Mouse (Mus musculus): Measurements from ENCODE around the gene Gabbr2. TPM values are rescaled to one million over a fixed set of nuclear protein-coding genes. Genes with fewer than 3 reads are reported as not detected.

Gabbr2 gene
- total RNA-seq (2021): 100 to 1,000 TPM; 242 to 264 TPM

GRCm38 (mm10) chr4:46991016-46991958, at the start of gene Gabbr2:
Gene Gabbr2 (minus strand): TSS chr4:46991873.
- DNase-seq (ENCODE audit: extremely low spot score in 1 of 2, low spot score in 2 of 2): peak; percentile 61 to 83
- intact Hi-C loops (cut with DNase I): no loop called here

- intact Hi-C loops (cut with DNase I): loop anchor here (5.0 kb wide), 1 partner anchor 427 kb away; no protein-coding TSS in a partner anchor
- DNase-seq (ENCODE audit: extremely low spot score in 1 of 2, low spot score in 2 of 2): no peak
Measured at GRCm38 (mm10) chr4:47039586-47039985, 47.9 kb upstream of the Gabbr2 start.

GRCm38 (mm10) chr4:47037321-47037657, 45.6 kb upstream of the Gabbr2 start:
- intact Hi-C loops (cut with DNase I): loop anchor here (2.0 to 5.0 kb wide), 2 partner anchors 348 to 425 kb away; no protein-coding TSS in a partner anchor
- DNase-seq (ENCODE audit: extremely low spot score in 1 of 2, low spot score in 2 of 2): peak; percentile 73 to 81

DNA sequence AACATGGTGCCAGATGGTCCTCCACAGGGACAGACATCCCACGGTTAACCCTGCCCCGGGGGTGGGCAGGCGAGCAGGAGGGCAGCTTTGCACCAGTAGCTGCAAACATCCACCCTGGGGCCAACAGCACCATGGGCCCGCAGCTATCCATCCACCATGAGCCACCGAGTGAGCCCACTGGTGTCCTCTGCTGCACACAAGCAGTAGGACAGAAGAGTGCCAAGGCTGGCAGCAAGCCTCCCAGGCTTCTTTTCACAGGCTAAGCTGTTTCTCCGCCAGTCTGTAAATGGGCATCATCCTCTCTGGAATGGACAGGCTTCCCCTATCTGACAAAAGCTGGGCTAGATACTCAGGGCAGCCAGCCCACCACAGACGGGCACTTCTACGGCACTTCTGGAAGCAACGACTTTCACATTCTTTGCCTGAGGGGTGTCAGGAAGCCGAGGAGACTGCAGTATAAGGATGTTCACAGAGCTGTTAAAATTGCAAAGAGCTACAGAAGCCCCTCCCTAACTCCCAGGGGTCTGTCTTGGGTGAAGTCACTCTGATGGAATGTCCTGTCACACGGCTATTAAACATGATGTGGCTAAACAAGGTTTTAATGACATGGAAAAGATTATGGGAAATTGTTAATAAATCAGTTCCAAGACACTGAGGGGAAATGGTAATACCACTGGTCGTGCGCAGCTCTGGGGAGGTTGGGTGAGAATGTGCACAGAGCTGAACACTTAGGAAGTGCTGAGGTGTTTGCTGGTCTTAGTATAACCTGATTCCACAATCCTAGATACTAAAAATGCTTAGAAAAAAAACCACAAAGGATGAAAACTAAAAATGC, 45.0 kb upstream of the Gabbr2 start:
- DNase-seq (ENCODE audit: extremely low spot score in 1 of 2, low spot score in 2 of 2): peak in 1 of 2 experiments; percentile 36
- intact Hi-C loops (cut with DNase I): loop anchor here (2.0 to 5.0 kb wide), 2 partner anchors 348 to 424 kb away; no protein-coding TSS in a partner anchor

DNA sequence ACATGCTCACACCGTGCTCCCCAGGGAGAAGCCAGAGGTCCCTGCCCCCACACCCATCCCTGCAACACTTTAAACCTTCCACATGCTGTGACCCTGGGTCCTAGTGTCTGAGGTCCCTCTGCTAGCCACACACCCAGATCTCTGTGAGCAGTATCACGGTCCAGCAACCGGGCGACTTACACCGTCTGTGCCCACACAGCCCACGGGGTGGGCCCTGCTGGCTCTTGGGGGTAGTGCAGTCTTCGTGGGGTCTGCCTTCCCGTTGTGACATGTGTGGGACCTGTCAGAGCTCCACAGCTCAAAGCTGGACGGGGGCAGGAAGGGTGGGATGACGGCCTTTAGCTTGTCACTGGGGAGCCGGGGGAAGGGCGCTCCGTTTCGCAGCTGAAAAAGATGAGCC, 43.9 kb upstream of the Gabbr2 start:
- intact Hi-C loops (cut with DNase I): loop anchor here (5.0 kb wide), 1 partner anchor 423 kb away; no protein-coding TSS in a partner anchor
- DNase-seq (ENCODE audit: extremely low spot score in 1 of 2, low spot score in 2 of 2): no peak

DNA sequence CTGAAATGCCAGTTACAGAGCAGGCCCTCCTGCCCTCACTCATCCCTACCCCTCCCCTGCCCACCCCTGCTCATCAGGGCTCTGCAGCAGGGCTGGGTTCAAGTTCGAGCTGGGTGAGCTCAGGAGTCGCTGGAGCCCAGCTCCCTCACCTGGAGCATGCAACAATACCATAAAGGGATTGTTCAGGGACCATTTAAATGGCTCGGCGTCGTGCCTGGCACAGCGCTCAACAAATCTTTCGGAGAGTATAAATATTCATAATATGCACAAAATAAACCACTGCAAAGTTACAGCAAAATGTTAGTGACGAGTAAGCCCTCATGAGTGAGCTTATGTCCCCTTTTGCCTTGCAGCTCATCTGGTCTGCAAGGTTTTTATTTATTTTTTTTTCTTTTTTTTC, 40.5 kb upstream of the Gabbr2 start:
- no peak for DNase-seq (ENCODE audit: extremely low spot score in 1 of 2, low spot score in 2 of 2)
- intact Hi-C loops (cut with DNase I): no loop called here

DNA sequence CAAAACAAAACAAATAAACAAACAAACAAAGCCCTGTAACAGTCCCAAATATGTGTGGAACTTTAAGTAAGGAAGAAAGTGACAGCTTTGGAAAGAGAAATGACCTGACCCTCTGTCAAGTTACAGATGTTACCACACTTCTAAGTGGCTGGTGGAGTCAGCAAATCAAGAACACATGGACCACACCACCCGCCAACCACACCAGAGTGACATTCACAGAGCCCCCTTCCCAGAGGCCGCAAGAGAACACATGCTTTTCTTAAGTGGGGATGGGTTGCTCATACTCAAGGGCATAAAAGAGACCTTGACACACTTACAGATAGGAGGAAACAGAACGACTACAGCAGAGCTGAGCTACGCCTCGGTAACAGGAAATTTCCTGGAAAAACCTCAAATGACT, 37.1 kb upstream of the Gabbr2 start:
- DNase-seq (ENCODE audit: extremely low spot score in 1 of 2, low spot score in 2 of 2): no peak
- intact Hi-C loops (cut with DNase I): no loop called here

- intact Hi-C loops (cut with DNase I): no loop called here
- no peak for DNase-seq (ENCODE audit: extremely low spot score in 1 of 2, low spot score in 2 of 2)
Measured at GRCm38 (mm10) chr4:47023949-47024348, 32.3 kb upstream of the Gabbr2 start.

- intact Hi-C loops (cut with DNase I): no loop called here
- no peak for DNase-seq (ENCODE audit: extremely low spot score in 1 of 2, low spot score in 2 of 2)
Measured at GRCm38 (mm10) chr4:47022804-47023603, 31.3 kb upstream of the Gabbr2 start.

GRCm38 (mm10) chr4:47020563-47020962, 28.9 kb upstream of the Gabbr2 start:
- DNase-seq (ENCODE audit: extremely low spot score in 1 of 2, low spot score in 2 of 2): no peak
- intact Hi-C loops (cut with DNase I): no loop called here

GRCm38 (mm10) chr4:47015156-47015555, 23.5 kb upstream of the Gabbr2 start:
- intact Hi-C loops (cut with DNase I): no loop called here
- no peak for DNase-seq (ENCODE audit: extremely low spot score in 1 of 2, low spot score in 2 of 2)

DNA sequence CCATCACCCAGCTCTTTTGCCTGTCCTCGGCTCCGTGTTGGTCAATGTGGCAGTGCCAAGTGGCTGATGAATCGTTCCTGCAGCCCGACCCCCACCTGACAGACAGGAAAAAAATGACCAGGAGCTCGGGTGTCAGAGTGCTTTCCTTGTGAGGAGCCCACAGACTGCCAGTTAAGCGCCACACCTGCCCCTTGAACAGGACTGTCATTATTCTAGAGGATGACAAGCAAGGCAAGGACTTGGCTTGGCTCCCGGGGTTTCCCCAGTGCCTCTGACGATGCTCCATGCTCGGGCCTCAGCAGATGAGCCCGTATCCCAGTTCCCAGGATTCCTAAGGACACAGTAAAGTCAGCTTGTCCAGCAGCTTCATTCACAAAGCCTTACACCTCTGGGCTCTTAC, 20.8 kb upstream of the Gabbr2 start:
- peak in 1 of 2 experiments; percentile 61 for DNase-seq (ENCODE audit: extremely low spot score in 1 of 2, low spot score in 2 of 2)

DNA sequence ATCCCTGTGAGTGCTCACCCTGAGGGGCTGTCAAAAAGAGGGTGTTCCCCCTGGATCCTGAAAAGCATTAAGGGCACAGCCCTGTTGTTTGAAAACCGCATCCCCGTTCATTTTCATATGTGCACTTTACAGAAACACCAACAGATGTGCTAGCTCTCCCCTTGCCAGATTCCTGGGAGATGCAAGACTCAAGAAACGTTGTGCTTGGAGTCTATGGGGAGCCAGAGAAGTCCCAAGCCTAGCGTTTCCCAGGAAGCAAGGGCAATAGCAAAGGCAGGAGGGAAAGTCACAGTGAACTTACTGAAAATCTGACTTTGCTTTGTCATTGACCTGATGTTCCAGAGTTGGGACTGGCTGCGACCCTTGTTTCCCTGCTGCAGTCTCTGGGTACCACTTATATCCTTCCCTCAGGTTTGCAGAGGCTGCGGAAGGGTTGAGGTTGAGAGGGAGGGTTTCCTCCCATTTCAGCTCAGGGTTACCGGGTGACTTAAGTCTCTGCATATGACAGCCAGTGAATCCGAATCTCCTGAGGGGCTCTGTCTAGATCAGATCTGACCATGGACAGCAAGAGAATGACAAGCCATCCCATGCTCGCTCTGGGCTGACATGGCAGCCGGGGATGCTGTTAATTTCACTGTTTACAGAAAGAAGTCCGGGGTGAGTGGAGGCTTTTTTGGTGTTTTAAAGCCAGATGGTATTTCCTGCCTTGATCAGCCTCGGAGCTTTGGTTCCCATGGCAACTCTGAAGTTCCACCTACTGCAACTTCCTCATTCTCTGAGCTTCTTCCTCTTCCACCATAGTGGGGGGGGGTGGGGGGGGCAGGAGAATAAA, 18.9 kb upstream of the Gabbr2 start:
- DNase-seq (ENCODE audit: extremely low spot score in 1 of 2, low spot score in 2 of 2): peak; percentile 59 to 81
- intact Hi-C loops (cut with DNase I): no loop called here

More for the DNA sequence above, 20.8 kb upstream of the Gabbr2 start:
- intact Hi-C loops (cut with DNase I): no loop called here

GRCm38 (mm10) chr4:47000626-47001395, 9.1 kb upstream of the Gabbr2 start:
- no peak for DNase-seq (ENCODE audit: extremely low spot score in 1 of 2, low spot score in 2 of 2)
- intact Hi-C loops (cut with DNase I): no loop called here

- intact Hi-C loops (cut with DNase I): no loop called here
- DNase-seq (ENCODE audit: extremely low spot score in 1 of 2, low spot score in 2 of 2): no peak
Measured at GRCm38 (mm10) chr4:46997969-46998368, 6.3 kb upstream of the Gabbr2 start.

DNA sequence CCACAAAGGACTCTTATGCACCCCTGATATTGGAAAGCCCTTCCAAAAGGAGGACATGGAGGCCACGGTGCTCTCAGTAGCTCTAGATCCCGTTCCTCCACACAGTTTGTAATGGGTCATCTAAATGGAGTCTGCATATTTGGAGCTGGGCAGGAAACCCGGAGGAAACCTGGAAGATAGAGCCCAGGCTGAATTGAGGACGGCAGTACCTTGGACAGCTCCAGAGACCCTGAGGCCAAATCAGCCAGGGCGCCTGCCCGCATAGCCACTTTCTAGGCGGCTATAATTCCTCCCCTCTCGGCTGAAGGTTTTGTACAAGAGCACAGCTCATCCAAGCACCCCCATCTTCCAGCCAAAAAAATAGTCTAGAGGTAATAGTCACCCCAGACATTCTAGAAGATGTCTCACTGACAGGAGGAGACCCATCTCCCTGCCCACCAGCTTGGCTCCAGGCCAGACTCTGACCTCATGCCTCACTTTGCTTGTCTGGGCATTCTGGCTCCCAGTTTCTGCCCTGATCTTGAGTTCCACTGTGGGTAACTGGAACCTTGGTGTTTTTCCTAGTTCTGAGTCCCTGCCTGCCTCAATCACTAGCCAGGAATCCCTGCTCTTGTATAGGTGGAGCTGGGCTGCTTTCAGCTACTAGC, 1.3 kb upstream of the Gabbr2 start:
- intact Hi-C loops (cut with DNase I): no loop called here
- DNase-seq (ENCODE audit: extremely low spot score in 1 of 2, low spot score in 2 of 2): peak in 1 of 2 experiments; percentile 69

DNA sequence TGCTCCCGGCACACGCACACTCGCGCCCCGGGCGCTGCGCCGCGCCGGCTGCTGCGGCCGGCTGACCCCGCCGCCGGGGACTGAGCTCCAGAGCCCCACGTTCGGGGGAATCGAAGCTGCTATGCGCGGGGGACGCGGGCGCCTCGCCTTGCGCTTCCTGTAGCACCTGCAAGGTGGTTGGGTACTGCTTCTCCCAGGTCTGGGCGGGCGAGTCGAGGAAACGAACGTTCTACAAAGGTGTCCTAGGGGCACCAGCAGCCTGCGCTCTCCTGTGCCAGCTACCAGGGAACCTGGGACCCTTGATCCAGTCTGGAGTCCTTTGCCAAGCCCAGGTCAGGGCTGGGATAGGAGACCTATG, 265 bp upstream of the Gabbr2 start:
- intact Hi-C loops (cut with DNase I): no loop called here
- DNase-seq (ENCODE audit: extremely low spot score in 1 of 2, low spot score in 2 of 2): no peak

All from left cerebral cortex, postnatal 10 days (tissue).